Comparison of ENCODE assay signal across 7 mouse cellular contexts in the genomic region with DNA sequence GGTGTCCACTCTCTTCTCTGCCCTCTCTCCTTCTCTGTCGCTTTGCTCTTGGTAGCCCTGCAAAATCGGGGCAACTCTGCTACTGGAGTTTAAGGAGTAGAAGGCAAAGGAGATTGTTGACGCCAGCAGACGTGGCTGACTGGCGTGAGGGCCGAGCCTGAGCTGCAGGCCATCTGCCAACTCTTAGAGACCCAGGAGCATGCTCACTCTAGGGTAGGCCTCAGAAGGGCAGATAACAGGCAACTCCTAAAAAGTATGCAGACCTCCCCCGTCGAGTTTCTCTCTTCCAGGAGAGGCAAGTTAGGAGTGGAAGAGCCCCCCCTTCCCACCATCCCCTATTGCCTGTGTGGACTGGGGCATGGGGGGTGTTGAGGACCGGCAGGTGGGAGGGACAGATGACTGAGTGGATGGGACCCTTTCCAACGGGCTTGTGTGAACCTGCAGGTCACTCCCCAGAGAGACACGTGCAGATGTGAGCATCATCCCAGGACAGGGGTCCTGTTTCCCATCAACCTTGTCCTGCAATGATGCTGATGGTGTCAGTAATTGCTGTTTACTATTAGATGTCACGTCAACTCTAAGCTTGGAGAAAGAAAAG. TPM values are rescaled to one million over a fixed set of nuclear protein-coding genes. Genes with fewer than 3 reads are reported as not detected.
DNase-seq lines count a peak whose midpoint lies in the region; ATAC-seq and TF ChIP-seq lines count a peak whose summit lies in the region.

No protein-coding gene starts in this region.

- H3K27ac ChIP-seq in hindbrain, embryonic 10.5 days, result peak overlapping the region; percentile 95
- H3K27ac ChIP-seq in liver, embryonic 11.5 days (ENCODE audit: low read depth, low read length), result peak overlapping the region; percentile 84
- H3K27ac ChIP-seq in small intestine, adult 2 months (ENCODE audit: insufficient read depth, low read depth, low read length), result peak overlapping the region; percentile 66

- WGBS in hindbrain, embryonic 10.5 days, result 3% methylated on average over 12 of the region's 12 CpGs
- WGBS in liver, embryonic 11.5 days, result 13% methylated on average over 12 of the region's 12 CpGs
- WGBS in small intestine, adult 2 months, result 33% methylated on average over 12 of the region's 12 CpGs

- H3K27me3 ChIP-seq in hindbrain, embryonic 10.5 days (ENCODE audit: insufficient read depth, poor library complexity, severe bottlenecking), result peaks cover 100% of the 10 kb centered on the region
- H3K27me3 ChIP-seq in liver, embryonic 11.5 days (replicated peaks; ENCODE audit: control insufficient read depth, insufficient read depth, low read length), result peaks cover 97% of the 10 kb centered on the region
- H3K27me3 ChIP-seq in small intestine, adult 2 months (ENCODE audit: control insufficient read depth, insufficient read depth, low read length), result peaks cover 40% of the 10 kb centered on the region

- peaks cover 36% of the 10 kb centered on the region for H3K4me1 ChIP-seq in hindbrain, embryonic 10.5 days (replicated peaks)
- H3K4me1 ChIP-seq in liver, embryonic 11.5 days (replicated peaks; ENCODE audit: control insufficient read depth, insufficient read depth, low read length), result no peaks in the 10 kb centered on the region
- peaks cover 5% of the 10 kb centered on the region; the same call in 1 of the 2 replicates for H3K4me1 ChIP-seq in small intestine, adult 2 months (ENCODE audit: control insufficient read depth, insufficient read depth, insufficient read length, low read length)

- no peak for TF ChIP-seq POLR2A in small intestine, adult 2 months (IDR thresholded peaks at IDR 0.05; ENCODE audit: low read depth, low read length)

- H3K4me2 ChIP-seq in liver, embryonic 11.5 days, result peak overlapping the region; percentile 83

- peak; percentile 74 for DNase-seq in A20 (ENCODE audit: low read depth, low spot score)
- DNase-seq in NIH3T3 (ENCODE audit: low read depth), result peak; percentile 93
- no peak for DNase-seq in hindbrain, embryonic 10.5 days (ENCODE audit: low spot score)
- peak; percentile 55 for DNase-seq in liver, embryonic 11.5 days (ENCODE audit: low spot score)
- no peak for DNase-seq in MN1 (ENCODE audit: low spot score)
- DNase-seq in gastrocnemius, adult 8-10 months (ENCODE audit: low spot score in 2 of 2), result no peak

- no peak for TF ChIP-seq CTCF in small intestine, adult 2 months (IDR thresholded peaks at IDR 0.05; ENCODE audit: extremely low read depth, insufficient read length, insufficient replicate concordance, low read depth, low read length)

- no peaks in the 10 kb centered on the region; the same call in 1 of the 2 replicates for H3K36me3 ChIP-seq in hindbrain, embryonic 10.5 days
- H3K36me3 ChIP-seq in liver, embryonic 11.5 days (ENCODE audit: control insufficient read depth, insufficient read depth, low read length), result no peaks in the 10 kb centered on the region
- no peaks in the 10 kb centered on the region for H3K36me3 ChIP-seq in small intestine, adult 2 months (ENCODE audit: control insufficient read depth, insufficient read depth, low read length)

- peak overlapping the region; percentile 81 for H3K4me3 ChIP-seq in hindbrain, embryonic 10.5 days
- H3K4me3 ChIP-seq in liver, embryonic 11.5 days (ENCODE audit: low read depth, low read length), result peak overlapping the region; percentile 66
- peak overlapping the region; percentile 79 for H3K4me3 ChIP-seq in small intestine, adult 2 months (ENCODE audit: low read depth, low read length)

- peak overlapping the region; percentile 55 for H3K9ac ChIP-seq in liver, embryonic 11.5 days (ENCODE audit: low read depth, low read length)

- H3K9me3 ChIP-seq in hindbrain, embryonic 10.5 days, result no peaks in the 10 kb centered on the region
- no peaks in the 10 kb centered on the region for H3K9me3 ChIP-seq in liver, embryonic 11.5 days (ENCODE audit: control insufficient read depth, low read length)

- no peak for ATAC-seq in liver, embryonic 11.5 days (replicated peaks; ENCODE audit: low FRiP score)

RNA-seq across cellular contexts. Expression of a gene that starts 1.1 kb away (rescaled TPM):
- 0.77 and 1.4 TPM in 2 replicates for polyA plus RNA-seq in hindbrain, embryonic 10.5 days (2016; fragmentation: Nextera tagmentation; extraction: Ambion mirVana)
- 2.6 and 3.2 TPM in 2 replicates for polyA plus RNA-seq in liver, embryonic 11.5 days (2014; fragmentation: Nextera tagmentation; extraction: Ambion mirVana)
- polyA plus RNA-seq in small intestine, adult 2 months (2012; rRNA removed), result 0.11 and 0.28 TPM in 2 replicates
- total RNA-seq in gastrocnemius, adult 8-10 months (2022), result under 1 TPM in 2 of 4 experiments, not detected in 2; 0.16 to 0.17 TPM

RNA-seq across cellular contexts. Expression of a gene that starts 5.4 kb away (rescaled TPM):
- polyA plus RNA-seq in hindbrain, embryonic 10.5 days (2016; fragmentation: Nextera tagmentation; extraction: Ambion mirVana), result 31.4 and 56.9 TPM in 2 replicates
- polyA plus RNA-seq in liver, embryonic 11.5 days (2014; fragmentation: Nextera tagmentation; extraction: Ambion mirVana), result 4.3 and 4.5 TPM in 2 replicates
- polyA plus RNA-seq in small intestine, adult 2 months (2012; rRNA removed), result 0.83 and 1.0 TPM in 2 replicates
- total RNA-seq in gastrocnemius, adult 8-10 months (2022), result under 1 TPM; 0.19 to 0.65 (median 0.58) TPM

RNA-seq across cellular contexts. Expression of a gene that starts 18.0 kb away (rescaled TPM):
- polyA plus RNA-seq in hindbrain, embryonic 10.5 days (2016; fragmentation: Nextera tagmentation; extraction: Ambion mirVana), result 0.90 and 3.6 TPM in 2 replicates
- polyA plus RNA-seq in liver, embryonic 11.5 days (2014; fragmentation: Nextera tagmentation; extraction: Ambion mirVana), result 0.60 and 1.0 TPM in 2 replicates
- 0.10 TPM in 1 of 2 replicates, not detected in the other for polyA plus RNA-seq in small intestine, adult 2 months (2012; rRNA removed)
- total RNA-seq in gastrocnemius, adult 8-10 months (2022), result under 1 TPM in 1 of 4 experiments, not detected in 3; 0.13 TPM

RNA-seq across cellular contexts. Expression of a gene that starts 32.3 kb away (rescaled TPM):
- polyA plus RNA-seq in hindbrain, embryonic 10.5 days (2016; fragmentation: Nextera tagmentation; extraction: Ambion mirVana), result 0.14 and 4.3 TPM in 2 replicates
- 2.3 and 3.1 TPM in 2 replicates for polyA plus RNA-seq in liver, embryonic 11.5 days (2014; fragmentation: Nextera tagmentation; extraction: Ambion mirVana)
- 2.3 and 2.4 TPM in 2 replicates for polyA plus RNA-seq in small intestine, adult 2 months (2012; rRNA removed)
- total RNA-seq in gastrocnemius, adult 8-10 months (2022), result 1 to 10 TPM; 1.8 to 2.8 (median 2.1) TPM

RNA-seq across cellular contexts. Expression of a gene that starts 45.1 kb away (rescaled TPM):
- 1.8 TPM in 1 of 2 replicates, not detected in the other for polyA plus RNA-seq in hindbrain, embryonic 10.5 days (2016; fragmentation: Nextera tagmentation; extraction: Ambion mirVana)
- polyA plus RNA-seq in liver, embryonic 11.5 days (2014; fragmentation: Nextera tagmentation; extraction: Ambion mirVana), result 8.0 and 9.7 TPM in 2 replicates
- 3.5 and 4.7 TPM in 2 replicates for polyA plus RNA-seq in small intestine, adult 2 months (2012; rRNA removed)
- total RNA-seq in gastrocnemius, adult 8-10 months (2022), result 1 to 10 TPM; 1.2 to 1.9 (median 1.5) TPM

Comparison
In these comparisons a context has a peak if more than half of its experiments do, and no peak if none do; other contexts are left out.
1. DNase-seq: peak in A20 (single experiment), NIH3T3 (single experiment) and liver, embryonic 11.5 days (single experiment); none in hindbrain, embryonic 10.5 days (single experiment), MN1 (single experiment) and gastrocnemius, adult 8-10 months (0 of 2).
2. Peak in every context shown above with its lines, with median percentiles within 50 percentile points of each other: H3K27ac ChIP-seq and H3K4me3 ChIP-seq.